Mouse (Mus musculus): Measurements from ENCODE around the gene Ajap1. TPM values are rescaled to one million over a fixed set of nuclear protein-coding genes. Genes with fewer than 3 reads are reported as not detected.

Gene Ajap1
- total RNA-seq (2022) = 10 to 100 TPM; 45.9 to 58.5 (median 52.9) TPM

DNA sequence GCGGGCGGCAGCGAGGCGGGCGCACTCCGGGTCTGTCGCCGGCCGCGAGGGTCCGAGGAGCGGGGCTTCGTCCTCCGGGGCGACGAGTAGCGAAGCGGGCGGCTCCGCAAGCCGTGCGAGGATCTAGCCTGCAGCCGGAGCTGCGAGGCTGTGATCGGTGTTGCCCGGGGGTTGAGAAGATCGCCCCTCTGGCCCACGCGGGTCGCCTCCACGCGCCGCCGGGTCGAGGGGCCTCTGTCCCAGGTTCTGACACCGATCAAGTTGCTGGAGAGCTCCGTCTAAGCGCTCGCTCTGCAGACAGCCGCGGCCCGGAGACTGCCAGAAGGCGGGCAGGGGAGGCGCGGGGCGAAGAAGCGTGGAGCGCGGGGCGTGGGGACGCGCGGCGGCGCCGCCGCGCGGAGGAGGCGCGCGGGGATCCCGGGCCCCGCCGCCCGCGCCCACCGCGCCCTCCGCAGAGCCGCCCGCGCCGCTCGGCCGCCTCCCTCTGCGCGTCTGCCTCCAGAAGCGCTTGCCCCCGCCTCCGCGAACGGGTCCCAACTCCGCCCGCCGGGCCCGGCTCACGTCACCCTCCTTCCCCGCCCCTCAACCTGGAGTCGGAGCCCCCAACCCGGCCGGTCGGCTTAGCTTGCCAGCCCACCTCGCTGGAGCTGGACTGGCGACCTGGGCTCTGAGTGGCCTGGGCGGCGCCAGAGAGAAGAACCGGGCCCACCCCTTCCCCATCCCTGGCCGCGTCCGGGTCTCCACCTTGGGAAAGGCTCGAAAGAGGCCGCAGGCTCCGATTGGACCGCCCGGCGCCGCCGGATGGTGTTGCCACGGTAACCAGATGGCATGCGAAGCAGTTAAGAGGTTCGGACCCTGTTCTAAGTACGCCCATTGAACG, at the start of gene Ajap1:
TSS of gene Ajap1 (minus strand) at position 353 of the 880 bp plus-strand sequence.
- DNase-seq (ENCODE audit: low spot score in 2 of 2) = peak in 1 of 2 experiments; percentile 73

DNA sequence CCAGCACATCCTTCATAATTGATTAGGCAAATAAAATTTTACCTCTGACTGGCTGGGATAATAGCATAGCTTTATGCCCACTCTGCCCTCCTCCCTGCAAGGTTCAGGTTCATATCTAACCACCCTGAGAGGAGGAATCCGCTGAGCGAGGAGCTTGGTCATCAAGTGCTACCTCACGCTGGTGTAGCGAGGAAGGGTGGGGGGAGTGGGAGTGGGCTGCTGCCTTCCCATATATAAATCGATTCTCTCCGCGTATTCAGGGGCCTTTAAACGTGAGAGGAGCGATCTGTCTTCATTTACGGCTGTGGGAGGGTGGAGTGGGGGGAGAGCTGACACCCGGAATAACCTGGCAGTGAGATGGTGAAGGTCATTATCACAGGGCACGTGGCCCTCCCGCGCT, 47.9 kb upstream of the Ajap1 start:
- DNase-seq (ENCODE audit: low spot score in 2 of 2) = no peak

DNA sequence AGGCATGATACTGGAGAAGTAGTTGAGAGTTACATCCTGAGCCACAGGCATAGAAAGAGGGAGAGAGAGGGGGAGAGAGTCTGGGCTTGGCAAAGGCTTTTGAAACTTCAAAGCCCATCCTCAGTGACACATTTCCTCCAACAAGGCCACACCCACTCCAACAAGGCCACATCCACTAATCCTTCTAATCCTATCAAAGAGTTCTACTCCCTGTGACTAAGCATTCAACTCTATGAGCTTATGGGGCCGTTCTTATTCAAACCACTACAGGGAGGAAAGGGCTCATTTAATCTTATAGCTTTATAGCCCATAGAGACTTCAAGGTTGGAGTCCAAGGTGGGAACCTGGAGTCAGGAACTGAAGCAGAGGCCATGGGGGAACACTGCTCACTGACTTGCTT, 39.0 kb upstream of the Ajap1 start:
- DNase-seq (ENCODE audit: low spot score in 2 of 2) = no peak

DNA sequence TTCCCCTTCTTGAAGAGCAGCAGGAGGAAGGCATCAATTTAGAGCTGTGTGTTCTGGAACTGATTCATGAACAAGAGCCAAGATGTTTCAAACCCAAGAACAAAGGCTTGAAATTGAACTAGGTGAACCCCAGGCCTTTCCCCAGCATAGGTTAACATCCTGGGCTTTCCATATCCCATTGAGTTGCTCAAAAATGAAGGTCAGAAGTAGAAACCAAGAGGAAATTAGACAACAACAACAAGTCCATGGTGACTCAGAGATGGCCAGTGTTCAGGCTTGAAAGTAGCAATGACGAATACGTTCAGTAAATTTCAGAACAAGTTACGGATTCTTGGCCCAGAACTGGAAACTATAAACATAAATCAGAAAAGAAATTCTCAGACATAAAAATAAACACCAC, 37.3 kb upstream of the Ajap1 start:
- no peak for DNase-seq (ENCODE audit: low spot score in 2 of 2)

DNA sequence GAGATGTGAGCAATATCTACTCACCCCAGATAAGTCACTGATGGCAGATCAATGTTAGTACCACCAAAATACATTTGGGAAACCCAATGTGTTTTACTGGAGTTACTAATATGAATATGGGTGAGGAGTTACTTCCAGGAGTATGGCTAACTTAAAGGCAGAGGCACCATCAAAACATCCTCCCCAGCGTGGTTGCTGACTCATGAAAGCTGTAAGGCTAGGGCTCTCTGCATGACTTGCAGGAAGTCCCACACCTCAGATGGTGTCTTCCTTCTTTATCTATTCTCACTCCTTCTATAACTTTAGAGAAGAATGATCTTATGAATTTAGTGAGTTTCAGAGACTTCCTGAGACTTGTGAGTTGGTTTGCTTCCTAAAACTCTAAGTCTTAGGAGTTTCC, 36.7 kb upstream of the Ajap1 start:
- DNase-seq (ENCODE audit: low spot score in 2 of 2) = no peak

DNA sequence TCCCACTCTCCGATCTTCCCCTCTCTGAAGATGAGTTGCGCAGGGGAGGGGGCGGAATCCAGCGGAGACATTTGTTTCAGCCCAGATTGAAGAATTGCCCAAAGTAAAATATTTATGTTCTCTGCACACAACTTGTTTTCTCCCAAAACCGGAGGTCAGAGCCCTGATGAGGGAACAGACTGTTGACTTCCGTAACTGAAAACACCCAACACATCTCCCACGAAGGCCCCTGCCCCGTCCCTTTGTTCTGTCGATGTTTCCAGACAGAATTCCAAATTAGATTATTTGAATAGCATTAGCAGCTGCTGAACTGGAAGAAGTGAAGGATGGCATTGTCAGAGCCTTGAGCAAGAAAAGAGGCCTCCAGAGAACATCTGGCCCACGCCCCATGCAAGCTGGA, 33.2 kb upstream of the Ajap1 start:
- DNase-seq (ENCODE audit: low spot score in 2 of 2) = no peak

DNA sequence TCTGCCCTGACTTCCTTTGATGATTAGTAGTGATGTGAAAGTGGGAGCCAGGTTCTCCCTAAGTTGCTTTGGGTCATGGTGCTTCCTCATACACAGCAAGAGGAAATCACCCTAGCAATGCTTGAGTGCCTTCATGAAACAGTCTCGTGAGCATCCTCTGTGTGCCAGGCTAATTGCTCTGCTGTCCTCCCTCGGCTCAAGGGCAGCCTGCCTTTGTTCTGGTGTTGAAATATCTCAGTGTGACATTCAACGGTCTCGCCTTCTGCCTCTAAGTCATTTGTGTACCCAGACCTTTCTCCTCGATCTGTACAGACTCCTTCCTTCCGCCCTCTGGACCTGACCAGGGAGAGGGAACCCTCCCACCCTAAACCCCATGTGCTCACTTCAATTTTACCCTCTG, 31.5 kb upstream of the Ajap1 start:
- no peak for DNase-seq (ENCODE audit: low spot score in 2 of 2)

DNA sequence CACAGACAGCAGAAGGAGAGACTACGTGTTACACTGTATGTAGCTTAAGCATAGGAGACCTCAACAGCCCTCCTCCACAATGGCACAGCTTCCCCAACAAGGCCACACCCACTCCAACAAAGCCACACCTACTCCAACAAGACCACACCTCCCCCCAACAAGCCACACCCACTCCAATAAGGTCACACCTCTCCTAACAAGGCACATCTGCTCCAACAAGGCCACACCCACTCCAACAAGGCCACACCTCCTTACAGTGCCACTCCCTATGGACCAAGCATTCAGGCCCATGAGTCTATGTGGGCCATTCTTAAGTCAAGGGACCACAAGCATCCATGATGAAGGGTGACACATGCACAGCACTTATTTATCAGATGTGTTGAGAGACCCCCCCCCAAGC, 28.9 kb upstream of the Ajap1 start:
- no peak for DNase-seq (ENCODE audit: low spot score in 2 of 2)

DNA sequence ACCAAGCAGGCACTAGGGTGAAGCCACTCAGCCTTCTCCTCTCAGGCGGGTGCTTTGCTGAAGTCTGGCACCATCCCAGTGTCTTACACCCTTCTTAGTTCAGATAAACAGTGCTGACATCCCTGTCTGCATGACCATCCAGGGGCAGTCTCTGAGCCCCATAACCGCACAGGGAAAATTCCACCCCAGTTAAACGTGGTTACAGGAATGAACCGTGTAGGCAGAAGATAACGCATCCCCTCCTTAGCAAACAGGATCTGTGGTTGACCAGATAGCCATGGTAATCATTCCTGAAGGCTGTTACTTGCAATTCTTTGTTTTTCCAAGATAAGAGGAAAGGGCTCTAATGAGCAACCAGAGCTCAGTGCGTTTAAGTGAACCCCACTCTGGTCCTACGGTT, 19.3 kb upstream of the Ajap1 start:
- no peak for DNase-seq (ENCODE audit: low spot score in 2 of 2)

DNA sequence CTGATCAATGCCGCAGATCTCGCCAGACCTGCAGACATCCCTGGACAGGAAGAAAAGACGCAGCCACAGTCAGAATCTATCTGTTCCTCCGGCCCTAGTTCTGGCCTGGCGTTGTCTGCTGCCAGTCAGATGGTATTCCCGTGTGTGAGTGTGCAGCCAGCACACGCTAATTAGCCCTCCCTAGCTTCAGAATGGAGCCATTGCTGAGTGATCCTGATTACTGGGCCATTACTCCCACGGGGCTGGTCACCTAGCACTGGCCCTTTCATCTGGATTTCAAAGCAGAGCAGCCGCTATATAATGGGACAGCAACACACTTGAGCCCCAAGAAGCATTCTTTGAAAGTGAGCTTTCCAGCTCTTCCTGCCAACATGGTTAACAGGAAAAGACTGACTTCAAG, 9.8 kb upstream of the Ajap1 start:
- DNase-seq (ENCODE audit: low spot score in 2 of 2) = no peak

DNA sequence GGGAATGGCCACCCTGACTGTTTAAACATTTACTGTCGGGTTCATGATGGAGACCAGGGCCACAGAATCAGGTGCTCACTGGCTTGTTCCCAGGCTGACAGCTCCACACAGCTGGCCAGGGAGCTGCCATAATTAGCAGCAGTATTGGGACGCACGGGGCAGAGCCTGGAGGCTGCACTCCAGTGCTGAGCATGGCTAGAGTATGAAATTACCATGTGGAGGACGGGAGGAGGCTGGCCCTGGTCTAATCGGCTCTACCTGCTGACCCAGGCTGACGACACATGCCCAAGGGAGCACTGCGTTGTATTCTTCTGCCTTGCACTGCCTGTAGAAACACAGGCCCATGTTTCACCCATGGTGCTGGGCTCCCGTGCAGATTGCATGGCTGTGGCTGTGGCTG, 6.5 kb upstream of the Ajap1 start:
- DNase-seq (ENCODE audit: low spot score in 2 of 2) = no peak

DNA sequence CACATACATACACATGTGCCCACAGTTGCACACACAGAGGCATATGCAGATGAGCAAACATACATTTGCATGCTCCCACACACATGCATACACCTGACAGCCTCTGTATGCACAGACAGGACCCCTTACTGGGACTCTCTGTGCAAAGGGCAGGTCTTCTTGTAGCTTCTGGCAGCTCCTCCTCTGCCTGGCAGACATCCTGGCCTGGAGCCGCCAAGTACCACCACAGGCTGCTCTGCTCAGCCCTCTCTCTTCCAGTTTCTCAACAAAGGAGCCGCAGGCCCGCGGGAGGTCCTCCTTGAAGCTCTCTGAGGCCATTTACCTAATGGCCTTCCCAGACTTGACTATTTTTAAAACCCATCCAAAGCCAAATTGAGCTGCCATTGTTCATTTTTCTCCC, 3.3 kb upstream of the Ajap1 start:
- DNase-seq (ENCODE audit: low spot score in 2 of 2) = no peak

DNA sequence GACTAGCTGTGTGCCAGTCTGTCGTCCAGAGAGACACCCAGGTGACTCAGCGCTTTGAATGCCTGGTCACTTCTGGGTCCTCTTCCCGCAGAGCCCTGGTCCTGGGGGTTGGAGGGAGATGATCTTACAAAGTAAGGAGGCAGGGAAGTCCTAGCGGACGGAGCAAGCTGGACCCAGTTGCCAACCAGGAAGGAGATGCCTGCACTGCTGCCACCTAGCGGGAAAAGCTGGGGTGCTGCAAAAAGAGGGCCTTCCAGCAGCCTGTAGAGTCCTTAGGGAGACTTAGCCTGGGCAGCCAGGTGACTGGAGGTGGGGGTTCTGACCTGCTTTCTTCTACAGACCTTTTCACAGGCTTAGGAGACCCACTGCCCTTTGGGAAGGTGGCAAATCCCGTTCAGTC, 1.8 kb upstream of the Ajap1 start:
- DNase-seq (ENCODE audit: low spot score in 2 of 2) = peak in 1 of 2 experiments; percentile 82

DNA sequence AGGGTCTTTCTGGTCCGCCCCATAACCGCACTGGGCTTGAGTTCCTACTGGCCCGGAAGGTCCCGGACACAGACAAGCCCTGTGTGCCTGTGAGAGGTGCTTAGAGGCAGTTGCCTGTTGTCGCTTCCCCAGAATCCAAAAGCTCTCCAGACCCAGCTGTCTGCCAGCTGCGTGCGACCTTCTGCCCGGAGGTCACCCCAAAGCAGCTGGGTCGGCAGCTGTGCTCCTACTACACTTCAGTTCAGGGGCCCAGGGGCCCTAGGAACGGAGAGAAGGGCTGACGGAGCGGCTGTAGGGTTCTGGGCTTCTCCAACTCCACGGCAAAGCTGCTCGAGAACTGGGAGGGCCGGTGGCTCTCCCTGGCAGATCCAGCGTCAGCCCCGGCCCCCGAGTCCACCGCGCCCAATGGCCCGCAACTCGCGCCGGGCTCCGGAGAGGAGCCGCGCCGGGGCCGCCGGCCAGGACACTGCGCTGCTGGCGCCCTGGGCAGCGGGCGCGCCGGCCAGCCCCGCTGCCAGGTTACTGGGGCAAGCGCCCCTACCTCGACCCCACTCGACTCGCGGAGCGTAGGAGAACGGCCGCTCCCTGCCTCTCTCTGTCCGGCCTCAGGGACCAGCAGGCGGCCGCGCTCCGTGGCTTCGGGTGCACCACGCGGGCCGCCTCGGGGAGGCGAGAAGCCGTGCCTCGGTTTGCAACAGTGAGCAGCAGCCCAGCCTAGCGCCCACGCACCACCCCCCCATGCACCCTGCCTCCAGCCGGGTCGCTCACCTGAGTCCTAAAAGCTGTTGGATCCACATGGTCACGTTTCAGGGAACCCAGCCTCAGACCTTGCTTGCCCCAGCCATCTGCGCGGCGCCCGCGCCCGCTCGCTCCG, 1.0 kb downstream of the Ajap1 start:
- no peak for DNase-seq (ENCODE audit: low spot score in 2 of 2)

DNA sequence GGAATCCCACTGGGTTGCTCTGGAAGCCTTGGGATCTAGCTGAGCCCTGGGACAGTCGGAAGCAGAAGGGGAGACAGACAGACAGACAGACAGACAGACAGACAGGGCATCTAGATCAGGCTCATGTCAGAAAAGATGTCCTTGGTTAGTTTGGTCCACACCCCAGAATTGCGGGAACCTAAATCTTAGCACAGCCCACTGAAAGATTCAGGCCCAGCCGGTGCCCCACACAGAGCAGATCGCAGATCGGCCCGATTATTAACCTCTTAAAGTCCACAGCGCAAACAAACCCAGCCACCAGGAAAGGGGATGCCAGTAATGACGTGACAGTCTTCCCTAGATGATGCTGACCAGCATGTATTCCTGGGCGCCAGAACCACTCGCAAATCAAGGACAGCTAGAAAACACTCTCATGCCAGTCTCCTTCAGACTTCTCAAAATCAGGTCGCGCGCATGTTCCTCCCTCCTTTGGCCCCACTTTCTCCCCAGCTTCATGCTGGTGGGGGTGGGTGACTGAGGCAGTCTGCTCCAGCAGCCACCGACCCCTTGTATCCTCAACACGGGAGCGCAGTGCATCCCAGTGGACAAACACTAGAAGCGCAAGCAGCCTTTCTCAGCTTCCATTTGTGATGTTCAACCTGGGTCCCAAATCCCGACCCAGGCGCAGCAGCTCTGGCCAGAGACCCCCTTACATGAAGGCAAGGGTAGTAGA, 1.9 kb downstream of the Ajap1 start:
- DNase-seq (ENCODE audit: low spot score in 2 of 2) = peak in 1 of 2 experiments; percentile 65

DNA sequence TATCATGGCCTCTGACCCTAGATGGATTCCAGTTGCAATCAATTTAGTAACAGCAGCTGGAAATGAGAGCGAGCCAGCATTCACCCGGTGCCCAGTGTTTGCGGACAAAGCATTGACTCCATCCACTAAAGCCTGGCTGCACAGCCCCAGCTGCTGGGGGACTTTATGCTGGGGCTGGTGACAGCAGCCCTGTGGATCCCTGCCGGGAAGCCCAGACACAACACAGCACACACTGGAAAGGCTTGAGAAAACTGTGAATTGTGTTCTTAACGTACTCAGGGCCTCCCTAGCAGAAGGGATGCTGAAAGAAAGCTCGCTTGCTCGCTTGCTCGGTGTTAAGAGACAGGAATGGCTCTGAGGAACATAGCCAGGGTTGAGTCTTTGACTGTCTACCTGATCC, 3.5 kb downstream of the Ajap1 start:
- no peak for DNase-seq (ENCODE audit: low spot score in 2 of 2)

DNA sequence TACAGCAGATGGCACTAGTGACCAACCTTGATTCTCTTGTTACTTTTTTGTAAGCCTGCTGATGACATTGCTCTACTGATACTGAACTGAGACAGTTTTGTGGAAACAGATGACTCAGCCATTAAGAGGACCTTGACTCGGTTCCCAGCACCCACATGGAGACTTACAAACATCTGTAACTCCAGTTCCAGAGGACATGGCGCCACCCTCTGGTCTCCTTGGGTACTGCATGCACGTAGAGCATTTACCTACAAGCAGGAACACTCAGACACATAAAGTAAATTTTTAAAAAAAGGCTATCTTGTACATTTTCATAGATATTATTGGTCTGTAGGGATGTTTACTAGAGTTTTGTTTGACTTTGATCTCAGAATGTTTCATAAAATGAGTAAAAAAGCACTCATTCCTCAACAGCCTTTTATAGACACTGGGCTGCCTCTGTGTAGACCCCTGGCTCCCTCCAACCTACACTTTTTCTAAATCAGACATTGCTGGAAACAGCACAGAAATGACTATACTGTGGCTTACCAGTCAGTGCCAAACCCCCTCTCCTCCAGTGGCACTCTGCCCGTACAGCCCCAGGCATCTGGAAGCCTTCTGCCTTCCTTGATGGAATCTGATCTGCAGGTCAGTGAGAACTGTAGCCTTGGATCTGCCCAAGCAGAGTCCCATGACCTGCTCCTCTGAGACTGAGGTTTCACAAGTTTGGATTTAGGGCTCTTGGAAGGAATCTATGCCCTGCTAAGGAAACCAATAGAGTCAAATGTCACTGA, 8.9 kb downstream of the Ajap1 start:
- no peak for DNase-seq (ENCODE audit: low spot score in 2 of 2)

DNA sequence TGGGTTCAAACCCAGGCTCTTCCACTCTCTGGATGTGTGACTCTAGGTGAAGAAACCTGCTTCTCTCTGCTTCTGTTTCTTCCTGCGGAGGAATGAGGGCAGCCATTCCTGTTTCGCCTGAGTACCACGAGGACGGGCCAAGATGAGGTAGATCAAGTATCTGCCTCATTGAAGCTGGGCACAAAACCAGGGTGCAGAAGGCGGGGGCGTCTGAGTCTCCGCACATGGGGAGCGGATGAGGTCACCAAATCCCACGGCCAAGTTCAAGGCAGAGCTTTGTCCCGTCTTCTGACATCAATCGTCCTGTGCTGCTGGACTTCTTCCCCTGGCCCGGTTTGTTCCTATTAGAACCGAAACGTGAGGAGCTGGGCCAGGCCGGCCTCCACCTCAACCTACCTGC, 12.9 kb downstream of the Ajap1 start:
- DNase-seq (ENCODE audit: low spot score in 2 of 2) = no peak

DNA sequence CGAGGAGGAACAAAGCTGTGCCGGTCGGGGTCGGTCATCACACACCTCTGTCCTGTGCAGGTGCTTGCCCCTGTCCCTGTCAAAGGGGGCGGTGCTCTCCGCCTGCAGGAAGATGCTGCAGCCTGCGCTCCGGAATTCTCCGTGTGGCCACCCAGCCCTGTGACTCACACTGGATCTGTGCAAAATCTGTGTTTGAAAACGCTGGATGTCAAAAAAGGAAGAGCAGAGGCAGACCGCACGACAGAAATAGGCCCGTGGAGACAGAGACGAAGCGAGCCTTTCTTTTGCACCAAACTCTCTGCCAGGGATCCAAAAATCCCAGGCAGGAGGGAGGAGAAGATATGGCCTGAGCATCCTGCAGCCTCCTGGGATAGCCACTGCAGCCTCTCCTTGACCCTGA, 22.7 kb downstream of the Ajap1 start:
- DNase-seq (ENCODE audit: low spot score in 2 of 2) = peak in 1 of 2 experiments; percentile 76

DNA sequence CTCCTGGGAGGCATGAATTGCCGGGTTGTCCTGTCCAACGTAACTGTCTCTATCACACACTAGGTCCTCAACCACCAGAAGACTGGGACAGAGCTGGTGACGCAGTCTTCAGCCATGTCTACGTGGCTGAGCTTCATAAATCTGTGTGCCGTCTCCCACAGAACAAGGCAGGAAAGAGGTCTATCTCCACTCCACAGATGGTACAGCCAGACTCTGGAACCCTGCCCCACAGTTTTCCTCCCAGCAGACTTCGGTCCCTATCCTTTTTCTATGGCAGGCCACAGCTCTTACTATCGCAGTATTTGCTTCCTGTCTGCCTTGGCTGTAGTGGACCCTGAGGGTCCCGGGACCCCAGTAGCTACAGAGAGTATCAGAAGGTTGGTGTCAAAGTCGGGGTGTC, 23.1 kb downstream of the Ajap1 start:
- DNase-seq (ENCODE audit: low spot score in 2 of 2) = no peak

DNA sequence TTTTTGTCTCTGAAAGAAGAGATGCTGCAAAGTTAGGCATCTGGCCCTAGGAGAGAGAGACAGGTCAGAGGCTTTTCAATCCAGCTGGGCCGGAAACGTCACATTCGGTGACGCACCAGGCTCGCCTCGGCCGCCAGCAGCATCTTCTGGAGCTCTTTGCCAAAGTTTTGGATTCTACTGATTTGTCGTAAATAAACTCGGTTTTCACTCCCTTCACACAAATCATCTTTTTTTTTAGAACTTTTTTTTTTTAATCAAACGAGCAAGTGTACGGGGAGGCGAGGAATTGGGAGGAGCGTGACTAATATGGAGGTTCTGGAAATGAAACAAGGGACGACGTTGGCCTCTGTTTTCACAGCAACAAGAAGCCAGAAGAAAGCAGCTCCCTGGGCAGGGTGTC, 23.8 kb downstream of the Ajap1 start:
- no peak for DNase-seq (ENCODE audit: low spot score in 2 of 2)

Data from left cerebral cortex, adult 8-10 months (tissue).